Mouse (Mus musculus) midbrain, embryonic 11.5 days (tissue): ENCODE measurements at regions not wholly inside any gene's neighbourhood (a gene's known extent, or its start where the extent isn't known, plus 50 kb on each side); places are given as distances from the start of the nearest gene placed in this dataset.

Experiments
- ATAC-seq: fragments of 200-750 bp; cut with Nextera tagmentation; 2 replicates; pipeline ENCODE4 v1.8.0; 2017; ENCODE audit warnings: moderate TSS enrichment, moderate library complexity; ENCODE audit not compliant: low FRiP score
- DNase-seq: peaks from one replicate; pipeline ENCODE4 v3.0.0; 2015; ENCODE audit warnings: low spot score; ENCODE audit errors: missing footprints
- H3K27ac ChIP-seq: fragments of 300-500 bp; sonication (generic); 2 replicates; pipeline ENCODE4 v1.5.1; 2014; ENCODE audit warnings: low read depth, low read length
- H3K27me3 ChIP-seq: fragments of 300-500 bp; sonication (generic); 2 replicates; pipeline ENCODE4 v1.6.1; 2014; ENCODE audit warnings: mild to moderate bottlenecking, low read length, moderate library complexity, mixed read lengths; ENCODE audit not compliant: control insufficient read depth, insufficient read depth
- H3K36me3 ChIP-seq: fragments of 300-500 bp; sonication (generic); 2 replicates; pipeline ENCODE4 v1.6.1; 2014; ENCODE audit warnings: mild to moderate bottlenecking, low read length, moderate library complexity, mixed read lengths; ENCODE audit not compliant: control insufficient read depth, insufficient read depth
- H3K4me1 ChIP-seq: fragments of 300-500 bp; sonication (generic); 2 replicates; pipeline ENCODE4 v1.6.1; 2014; ENCODE audit warnings: low read length; ENCODE audit not compliant: control insufficient read depth, insufficient read depth
- H3K4me2 ChIP-seq: fragments of 300-500 bp; sonication (generic); 2 replicates; pipeline ENCODE4 v1.6.1; 2014; ENCODE audit warnings: mild to moderate bottlenecking, moderate library complexity
- H3K4me3 ChIP-seq: fragments of 300-500 bp; sonication (generic); 2 replicates; pipeline ENCODE4 v1.5.1; 2014; ENCODE audit warnings: low read depth, low read length
- H3K9ac ChIP-seq: fragments of 300-500 bp; sonication (generic); 2 replicates; pipeline ENCODE4 v1.6.1; 2014; ENCODE audit warnings: low read length
- H3K9me3 ChIP-seq: fragments of 300-500 bp; sonication (generic); 2 replicates; pipeline ENCODE4 v1.6.1; 2016; ENCODE audit warnings: low read length; ENCODE audit not compliant: control insufficient read depth
- WGBS: fragments of 180-500 bp; shearing (Covaris S2); extraction: QIAGEN DNeasy Blood & Tissue Kit; methylation state at CpG from one replicate; pipeline ENCODE4 v1.1.7; 2014; 5-methylcytosine and 5-hydroxymethylcytosine counted together

DNA sequence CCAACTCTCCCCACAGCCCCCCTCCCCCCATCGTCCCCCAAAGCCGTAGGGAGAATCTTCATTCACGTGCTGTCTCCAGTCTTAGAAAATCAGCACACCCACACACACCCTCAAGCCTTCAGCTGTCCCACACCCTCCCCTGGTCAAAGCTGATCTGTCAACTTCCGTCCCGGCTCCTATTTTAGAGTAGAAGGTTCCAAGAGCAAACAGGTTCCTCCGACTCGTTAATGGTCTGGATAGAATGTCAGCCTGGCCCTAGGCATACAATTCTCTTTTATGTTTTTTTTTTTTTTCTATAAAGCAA, 123.2 kb upstream of the Med13l start:
- H3K4me1 ChIP-seq: peaks cover 6% of the 10 kb centered on the region
- no peak overlapping the region for H3K4me2 ChIP-seq
- H3K9ac ChIP-seq: no peak overlapping the region
- H3K4me3 ChIP-seq: no peak overlapping the region
- peaks cover 25% of the 10 kb centered on the region for H3K27me3 ChIP-seq
- ATAC-seq (no peak), DNase-seq (no peak)
- no peak overlapping the region for H3K27ac ChIP-seq
- 20% methylated on average over 7 of the region's 7 CpGs for WGBS
- no peaks in the 10 kb centered on the region for H3K36me3 ChIP-seq
- no peaks in the 10 kb centered on the region for H3K9me3 ChIP-seq

DNA sequence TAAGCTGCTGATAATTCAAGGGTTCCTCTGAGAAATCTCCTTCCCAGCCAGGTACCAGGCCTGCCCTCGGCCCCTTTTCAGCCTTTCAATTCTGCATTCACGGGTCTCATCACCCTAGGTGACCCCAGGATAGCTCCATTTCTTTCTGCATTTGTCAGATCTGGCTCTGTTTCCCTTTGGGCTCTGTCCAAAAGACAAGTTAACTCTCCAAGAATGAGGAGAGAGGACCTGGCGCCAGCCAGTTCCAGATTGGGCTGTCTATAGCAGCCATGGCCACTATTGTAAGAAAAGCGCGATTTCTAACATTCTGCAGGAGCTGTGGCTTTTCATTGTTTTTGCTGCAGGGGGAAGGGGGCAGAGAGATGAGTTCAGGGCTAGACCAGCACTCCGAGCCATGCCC, 122.5 kb upstream of the Med13l start:
- Histone ChIP-seq H3K9me3 (no peaks in the 10 kb centered on the region), H3K27me3 (peaks cover 25% of the 10 kb centered on the region), H3K4me1 (peaks cover 6% of the 10 kb centered on the region), H3K4me3 (no peak overlapping the region), H3K27ac (no peak overlapping the region), H3K36me3 (no peaks in the 10 kb centered on the region), H3K4me2 (no peak overlapping the region), H3K9ac (no peak overlapping the region)
- 34% methylated on average over 6 of the region's 6 CpGs for WGBS
- no peak for DNase-seq
- no peak for ATAC-seq

DNA sequence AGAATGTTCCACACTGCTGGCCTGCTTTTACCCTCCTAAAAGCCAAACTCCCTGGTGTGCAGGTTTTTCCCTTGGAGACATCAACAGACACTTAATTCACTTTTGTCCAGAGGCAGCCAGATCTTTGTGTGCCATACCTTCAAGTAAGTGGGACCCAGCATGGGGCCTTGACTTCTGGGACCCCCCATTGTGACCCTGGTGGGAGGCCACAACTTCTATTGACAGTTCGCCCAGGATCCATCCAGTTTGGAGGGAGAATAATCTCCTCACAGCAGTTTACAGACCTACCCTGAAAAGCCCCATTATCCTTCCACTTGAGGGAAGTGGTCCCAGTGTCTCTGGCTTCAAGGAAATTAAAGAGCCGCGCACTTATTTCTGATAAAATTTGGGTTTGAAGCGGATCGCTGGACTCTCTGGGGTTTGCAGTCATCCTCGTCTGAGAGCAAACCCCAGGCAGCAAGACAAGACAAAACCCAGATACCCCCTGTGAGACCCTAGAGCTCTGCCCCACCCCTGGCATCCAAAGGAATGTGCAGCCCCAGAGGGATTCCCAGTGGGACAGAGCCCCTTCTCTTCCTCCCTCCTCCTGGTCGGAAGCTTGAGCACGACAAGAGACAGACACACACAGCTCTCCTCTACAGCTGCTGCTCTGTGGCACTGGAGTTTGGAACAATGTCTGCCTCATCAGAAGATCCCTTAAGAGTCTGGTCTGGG, 115.8 kb upstream of the Med13l start:
- H3K27ac ChIP-seq: no peak overlapping the region
- no peaks in the 10 kb centered on the region for H3K9me3 ChIP-seq
- no peaks in the 10 kb centered on the region for H3K27me3 ChIP-seq
- no peak overlapping the region for H3K4me3 ChIP-seq
- 9% methylated on average over 8 of the region's 8 CpGs for whole genome bisulfite sequencing
- DNase-seq (no peak), ATAC-seq (no peak)
- H3K9ac ChIP-seq: no peak overlapping the region
- no peak overlapping the region for H3K4me2 ChIP-seq
- peaks cover 6% of the 10 kb centered on the region; the same call in 1 of the 2 replicates for H3K4me1 ChIP-seq
- H3K36me3 ChIP-seq: no peaks in the 10 kb centered on the region

DNA sequence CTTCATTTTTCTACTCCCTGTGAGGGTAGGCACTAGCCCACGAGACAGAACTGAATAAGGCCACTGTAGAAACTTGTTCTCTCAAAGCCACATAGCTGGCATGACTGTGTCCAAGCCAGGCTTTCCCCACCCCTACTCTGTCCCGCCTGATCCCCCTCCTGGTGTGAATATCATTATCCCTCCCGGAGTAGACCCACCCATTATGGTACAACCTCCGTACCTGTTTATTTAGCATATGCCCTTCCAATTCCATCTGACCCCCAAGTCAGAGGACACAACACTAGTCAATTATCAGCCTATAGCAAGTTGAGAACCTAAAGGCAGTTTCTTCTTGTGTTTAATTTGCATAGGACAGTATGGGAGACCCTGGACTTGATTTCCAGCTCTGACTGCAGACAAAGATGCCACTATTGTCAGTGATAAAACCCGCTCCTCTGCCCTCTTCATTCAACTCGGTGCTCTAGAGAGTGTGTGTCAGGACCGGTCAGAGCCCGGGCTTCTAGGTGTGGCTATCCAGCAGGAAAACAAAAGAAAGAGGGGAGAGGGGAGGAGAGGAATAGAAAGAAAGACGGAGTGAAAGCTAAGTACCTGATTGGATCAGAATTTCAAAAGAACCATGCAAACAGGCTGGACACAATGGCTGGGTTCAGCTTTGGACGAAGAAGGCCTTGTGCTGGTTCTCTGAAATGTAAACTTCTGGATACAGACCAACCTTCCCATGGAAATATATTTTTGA, 115.1 kb upstream of the Med13l start:
- no peak overlapping the region for H3K4me2 ChIP-seq
- no peak for ATAC-seq
- WGBS: 10% methylated on average over 10 of the region's 10 CpGs
- no peak overlapping the region for H3K9ac ChIP-seq
- no peak overlapping the region for H3K4me3 ChIP-seq
- H3K36me3 ChIP-seq: no peaks in the 10 kb centered on the region
- no peaks in the 10 kb centered on the region for H3K9me3 ChIP-seq
- H3K27ac ChIP-seq: no peak overlapping the region
- no peak for DNase-seq
- peaks cover 6% of the 10 kb centered on the region; the same call in 1 of the 2 replicates for H3K4me1 ChIP-seq
- H3K27me3 ChIP-seq: no peaks in the 10 kb centered on the region

DNA sequence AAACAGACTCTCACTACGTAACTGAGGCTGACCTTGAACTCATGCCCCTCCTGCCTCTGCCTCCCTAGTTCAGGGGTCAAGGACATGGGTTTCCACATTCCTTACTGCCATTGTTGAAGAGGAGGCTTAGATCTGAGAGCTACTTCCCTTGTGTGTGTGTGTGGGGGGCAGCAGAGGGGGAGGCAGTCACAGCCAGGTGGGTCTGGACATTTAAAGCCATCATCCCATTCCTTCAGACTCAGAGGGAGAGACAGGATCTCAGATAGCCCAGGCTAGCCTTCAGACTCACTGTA, 114.5 kb upstream of the Med13l start:
- 55% methylated on average over 1 of the region's 1 CpGs for WGBS
- H3K36me3 ChIP-seq: no peaks in the 10 kb centered on the region
- no peak overlapping the region for H3K4me3 ChIP-seq
- no peak overlapping the region for H3K27ac ChIP-seq
- H3K4me2 ChIP-seq: no peak overlapping the region
- no peaks in the 10 kb centered on the region for H3K27me3 ChIP-seq
- ATAC-seq (no peak), DNase-seq (no peak)
- H3K4me1 ChIP-seq: peaks cover 6% of the 10 kb centered on the region; the same call in 1 of the 2 replicates
- H3K9me3 ChIP-seq: no peaks in the 10 kb centered on the region
- H3K9ac ChIP-seq: no peak overlapping the region

DNA sequence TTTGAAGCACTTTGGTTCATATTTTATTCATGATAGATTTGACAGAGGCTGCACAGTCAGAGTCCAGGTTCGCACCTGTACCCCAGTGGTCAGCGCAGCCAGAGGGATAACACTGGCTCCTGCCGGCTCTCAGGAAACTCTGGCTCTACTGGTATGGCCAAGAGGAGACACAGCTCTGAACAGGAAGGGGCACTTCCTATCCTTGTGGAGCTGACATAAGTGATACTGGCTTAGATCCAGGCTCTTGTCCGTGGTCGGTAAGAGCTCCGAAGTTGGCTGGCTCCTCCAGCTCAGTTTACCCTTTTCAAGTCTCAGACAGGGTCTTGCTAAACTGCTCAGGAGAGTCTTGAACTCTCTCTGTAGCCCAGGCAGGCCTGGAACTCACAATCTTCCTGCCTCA, 113.6 kb upstream of the Med13l start:
- 83% methylated on average over 6 of the region's 6 CpGs for WGBS

DNA sequence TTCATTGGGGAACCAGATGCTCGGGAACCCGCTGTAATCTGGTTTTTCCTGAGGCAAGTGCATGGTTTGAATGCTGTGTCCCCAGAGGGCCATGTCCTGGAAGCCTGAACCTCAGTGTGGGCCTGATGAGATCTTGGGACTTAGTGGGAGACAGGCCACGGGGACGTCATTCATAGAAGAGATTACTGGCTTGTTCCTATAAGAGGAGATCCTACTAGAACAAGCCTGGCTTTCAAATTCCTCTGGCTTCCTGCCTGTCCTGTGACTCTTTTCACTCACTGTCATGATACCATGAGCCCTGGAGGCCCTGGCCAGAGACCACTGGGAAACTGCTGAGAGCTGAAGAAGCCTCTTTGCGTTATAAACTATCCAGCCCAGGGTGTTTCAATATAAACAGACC, 113.1 kb upstream of the Med13l start:
- H3K4me1 ChIP-seq: peaks cover 6% of the 10 kb centered on the region; the same call in 1 of the 2 replicates
- no peak overlapping the region for H3K4me2 ChIP-seq
- no peak overlapping the region for H3K27ac ChIP-seq
- no peak for ATAC-seq
- no peaks in the 10 kb centered on the region for H3K27me3 ChIP-seq
- H3K36me3 ChIP-seq: no peaks in the 10 kb centered on the region
- WGBS: 81% methylated on average over 5 of the region's 5 CpGs
- H3K9me3 ChIP-seq: no peaks in the 10 kb centered on the region
- H3K4me3 ChIP-seq: no peak overlapping the region
- no peak for DNase-seq
- H3K9ac ChIP-seq: no peak overlapping the region

More for the DNA sequence above, 113.6 kb upstream of the Med13l start:
- Histone ChIP-seq H3K27me3 (no peaks in the 10 kb centered on the region), H3K27ac (no peak overlapping the region), H3K9ac (no peak overlapping the region), H3K36me3 (no peaks in the 10 kb centered on the region), H3K4me3 (no peak overlapping the region), H3K9me3 (no peaks in the 10 kb centered on the region), H3K4me2 (no peak overlapping the region), H3K4me1 (peaks cover 6% of the 10 kb centered on the region; the same call in 1 of the 2 replicates)
- DNase-seq (no peak), ATAC-seq (no peak)

DNA sequence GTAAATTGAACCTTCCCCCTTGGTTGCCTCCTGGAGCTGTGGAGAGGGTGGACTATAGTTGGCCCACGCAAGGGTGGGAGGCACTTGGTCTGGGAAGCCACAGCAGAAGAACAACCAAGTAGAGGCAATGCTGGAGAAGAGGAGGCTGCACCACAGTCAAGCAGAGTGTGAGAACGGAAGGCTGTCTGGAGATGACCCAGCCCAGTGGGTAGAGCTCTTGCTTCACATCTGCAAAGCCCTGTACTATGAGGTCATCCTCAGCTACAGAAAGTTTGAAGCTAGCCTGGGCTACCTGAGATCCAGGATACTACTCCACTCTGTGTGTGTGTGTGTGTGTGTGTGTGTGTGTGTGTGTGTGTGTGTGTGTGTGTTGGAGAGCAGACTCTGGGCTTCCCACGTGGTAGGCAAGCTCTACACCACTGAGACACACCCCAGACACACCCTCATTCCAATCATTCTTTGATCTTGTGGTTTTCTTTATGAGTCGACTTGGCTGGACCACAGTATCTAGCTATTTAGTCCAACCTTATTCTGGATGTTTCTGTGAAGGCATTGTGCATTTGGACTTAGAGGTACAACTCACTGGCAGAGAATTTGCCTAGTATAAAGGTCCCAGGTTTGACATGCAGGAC, 111.5 kb upstream of the Med13l start:
- Histone ChIP-seq H3K4me1 (peaks cover 6% of the 10 kb centered on the region; the same call in 1 of the 2 replicates), H3K4me2 (no peak overlapping the region), H3K27ac (no peak overlapping the region), H3K27me3 (no peaks in the 10 kb centered on the region), H3K9me3 (no peaks in the 10 kb centered on the region), H3K4me3 (no peak overlapping the region), H3K9ac (no peak overlapping the region), H3K36me3 (no peaks in the 10 kb centered on the region)
- ATAC-seq (no peak), DNase-seq (no peak)
- WGBS: 76% methylated on average over 4 of the region's 4 CpGs

DNA sequence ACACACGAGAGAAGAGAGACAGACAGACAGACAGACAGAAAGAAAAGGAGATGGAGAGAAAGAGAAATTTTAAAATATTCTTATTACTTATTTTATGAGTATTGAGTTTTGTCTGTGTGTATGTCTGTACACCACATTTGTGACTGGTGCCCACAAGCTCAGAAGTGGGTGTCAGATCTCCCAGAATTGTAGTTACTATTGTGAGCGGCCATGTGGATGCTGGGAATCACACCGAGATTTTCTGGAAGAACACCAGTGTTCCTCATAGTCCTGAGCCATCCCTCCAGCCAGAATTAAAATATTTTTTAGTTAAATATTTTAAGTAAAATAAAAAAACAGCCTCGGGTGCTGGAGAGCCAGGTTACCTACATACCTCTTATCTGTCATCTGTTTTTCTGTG, 110.6 kb upstream of the Med13l start:
- ATAC-seq (no peak), DNase-seq (no peak)
- WGBS: 75% methylated on average over 4 of the region's 4 CpGs
- Histone ChIP-seq H3K27ac (no peak overlapping the region), H3K4me3 (no peak overlapping the region), H3K4me2 (no peak overlapping the region), H3K9me3 (no peaks in the 10 kb centered on the region), H3K27me3 (no peaks in the 10 kb centered on the region), H3K36me3 (no peaks in the 10 kb centered on the region), H3K4me1 (0 out of 2 replicates have a peak, but pooled peaks cover 2% of the 10 kb centered on the region), H3K9ac (no peak overlapping the region)
